Mouse (Mus musculus): Measurements from ENCODE around the gene Trp53i13.

The Trp53i13 gene

DNA sequence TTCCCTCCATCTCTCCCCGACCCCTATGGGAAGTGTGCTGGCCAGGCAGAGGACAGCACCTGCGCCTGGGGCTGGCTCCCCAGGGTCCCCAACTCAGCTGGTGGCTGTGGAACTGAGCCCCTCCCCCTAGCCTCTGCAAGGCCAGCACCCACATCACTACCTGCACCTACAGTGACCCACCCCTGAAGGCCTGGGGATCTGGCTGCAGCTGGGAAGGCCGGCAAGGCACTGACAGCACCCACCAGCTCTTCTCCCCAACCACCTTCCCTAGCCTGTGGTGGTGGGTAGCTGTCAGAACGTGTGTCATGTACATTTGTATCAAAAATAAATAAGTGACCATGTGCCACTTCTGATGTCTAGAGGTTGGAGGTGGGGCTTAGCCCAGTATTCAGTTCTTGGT lies 8.4 kb downstream of the Trp53i13 start:
- no peak for DNase-seq

DNA sequence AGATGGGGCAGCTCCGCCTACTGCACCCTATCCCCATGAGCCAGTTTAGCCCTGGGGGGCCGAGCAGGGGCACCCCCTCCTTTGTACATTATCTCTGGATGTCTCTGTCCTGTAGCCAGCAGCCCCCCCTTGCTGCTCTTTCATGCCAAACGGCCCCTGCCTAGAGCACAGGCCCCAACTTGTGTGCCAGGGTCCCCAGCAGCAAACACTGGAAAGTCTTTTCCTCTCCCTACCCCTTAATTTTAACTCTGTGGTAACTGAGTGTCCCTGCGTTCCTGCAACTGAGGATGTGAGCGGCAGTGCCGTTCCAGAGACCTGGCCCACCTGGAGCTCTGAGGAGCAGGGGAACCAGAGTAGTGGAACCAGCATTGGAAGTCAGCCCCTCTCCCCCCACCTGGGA lies 8.8 kb downstream of the Trp53i13 start:
- DNase-seq, result no peak

DNA sequence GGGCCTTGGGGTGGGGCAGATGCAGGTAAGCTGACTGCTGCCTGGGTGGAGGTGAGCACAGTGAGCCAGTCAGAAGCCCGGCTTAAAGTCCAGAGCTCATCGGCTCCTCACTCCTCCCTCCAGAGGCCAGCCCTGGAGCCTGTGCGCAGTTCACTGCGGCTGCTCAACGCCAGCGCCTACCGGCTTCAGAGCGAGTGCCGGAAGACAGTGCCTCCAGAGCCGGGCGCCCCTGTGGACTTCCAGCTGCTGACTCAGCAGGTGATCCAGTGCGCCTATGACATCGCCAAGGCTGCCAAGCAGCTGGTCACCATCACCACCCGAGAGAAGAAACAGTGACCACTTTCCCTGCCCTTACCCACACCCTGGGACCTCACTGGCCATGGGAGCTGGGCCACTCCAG lies 9.5 kb downstream of the Trp53i13 start:
- DNase-seq, result no peak

DNA sequence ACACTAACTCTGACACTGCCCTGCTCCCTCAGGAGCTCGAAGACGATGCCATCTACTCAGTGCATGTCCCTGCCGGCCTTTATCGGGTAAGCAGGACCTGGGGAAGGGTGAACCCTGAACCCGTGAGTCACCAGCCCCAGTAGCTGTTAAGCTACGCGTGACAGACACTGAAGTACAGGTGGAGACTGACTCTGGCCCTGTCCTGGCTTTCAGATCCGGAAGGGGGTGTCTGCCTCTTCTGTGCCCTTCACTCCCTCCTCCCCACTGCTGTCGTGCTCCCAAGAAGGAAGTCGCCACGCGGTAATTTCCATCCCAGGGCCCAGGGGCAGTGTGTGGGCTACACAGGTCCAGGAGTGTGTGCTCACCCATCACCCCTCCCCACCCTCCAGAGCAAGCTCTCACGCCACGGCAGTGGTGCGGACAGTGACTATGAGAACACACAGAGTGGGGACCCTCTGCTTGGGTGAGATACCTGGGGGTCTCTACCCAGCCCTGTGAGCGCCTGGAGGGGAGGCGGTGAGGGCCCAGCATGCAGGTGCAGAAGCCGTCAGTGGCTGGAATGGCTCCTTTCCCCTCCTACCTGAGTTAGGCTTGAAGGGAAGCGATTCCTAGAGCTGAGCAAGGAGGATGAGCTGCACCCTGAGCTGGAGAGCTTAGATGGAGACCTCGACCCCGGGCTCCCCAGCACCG lies 10.3 kb downstream of the Trp53i13 start:
- no peak for DNase-seq

DNA sequence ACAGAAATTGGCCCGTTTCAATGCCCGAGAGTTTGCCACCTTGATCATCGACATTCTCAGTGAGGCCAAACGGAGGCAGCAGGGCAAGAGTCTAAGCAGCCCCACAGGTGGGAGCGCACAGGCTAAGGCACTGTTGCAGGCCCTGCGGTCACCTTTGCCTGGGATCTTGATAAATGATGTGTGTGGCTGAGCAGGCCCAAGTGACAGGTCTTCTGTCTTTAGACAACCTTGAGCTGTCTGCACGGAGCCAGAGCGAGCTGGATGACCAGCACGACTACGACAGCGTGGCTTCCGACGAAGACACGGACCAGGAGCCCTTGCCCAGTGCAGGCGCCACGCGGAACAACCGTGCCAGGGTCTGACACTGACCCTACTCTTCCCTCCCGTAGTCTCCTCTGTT lies 11.4 kb downstream of the Trp53i13 start:
- DNase-seq, result no peak

DNA sequence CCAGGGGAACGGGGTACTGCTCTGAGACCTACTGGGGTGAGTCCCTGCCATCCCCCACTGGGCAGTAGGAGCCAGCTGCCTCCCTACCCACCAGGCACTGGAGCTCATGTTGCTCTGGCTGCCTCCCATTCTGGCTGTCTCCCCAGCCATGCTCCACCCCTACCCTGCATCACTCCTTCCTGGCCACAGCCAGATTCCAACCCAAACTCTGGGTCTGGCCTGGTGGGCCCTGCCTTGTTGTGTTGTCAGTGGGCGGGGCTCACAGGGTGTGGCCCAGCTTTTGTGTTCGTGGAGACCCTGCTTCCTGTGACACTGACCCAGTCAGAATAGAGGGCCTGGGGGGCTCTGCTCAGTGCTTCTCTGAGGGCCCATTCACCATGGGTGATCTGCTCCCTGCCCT lies 12.3 kb downstream of the Trp53i13 start:
- no peak for DNase-seq

DNA sequence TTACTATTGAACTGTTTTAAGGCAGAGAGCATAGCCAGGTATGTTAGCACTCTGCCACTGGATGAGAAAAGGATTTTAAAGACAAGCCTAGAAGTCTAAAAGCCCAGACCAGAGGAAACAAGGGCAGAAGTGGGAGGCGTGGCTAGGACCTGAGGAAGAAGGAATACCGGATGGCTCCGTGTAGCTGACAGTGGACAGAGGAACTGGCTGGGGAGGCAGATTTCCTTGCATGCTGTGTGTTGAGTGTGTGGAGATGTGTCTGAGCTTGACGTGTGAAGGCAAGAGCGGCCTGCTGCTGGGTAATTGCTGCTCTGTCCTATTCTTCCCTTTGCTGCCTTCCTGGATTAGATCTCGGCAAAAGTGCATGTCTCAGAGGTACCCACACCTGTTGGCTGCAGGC lies 13.3 kb downstream of the Trp53i13 start:
- DNase-seq, result no peak

DNA sequence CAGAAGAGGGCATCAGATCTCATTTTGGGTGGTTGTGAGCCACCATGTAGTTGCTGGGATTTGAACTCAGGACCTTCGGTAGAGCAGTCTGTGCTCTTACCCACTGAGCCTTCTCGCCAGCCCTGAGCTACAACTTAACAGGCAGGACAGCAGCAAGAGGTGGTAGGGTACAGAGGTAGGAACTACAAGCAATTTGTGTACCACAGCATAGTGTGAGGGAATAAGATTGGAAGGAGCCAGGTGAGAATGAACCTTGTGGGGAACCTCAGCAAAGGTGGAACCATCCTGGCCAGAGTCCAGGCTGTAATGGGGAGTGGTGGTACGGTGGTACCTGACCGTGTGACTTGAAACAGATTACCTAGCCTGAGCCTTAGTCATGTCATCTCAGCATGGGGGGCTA lies 13.8 kb downstream of the Trp53i13 start:
- no peak for DNase-seq

DNA sequence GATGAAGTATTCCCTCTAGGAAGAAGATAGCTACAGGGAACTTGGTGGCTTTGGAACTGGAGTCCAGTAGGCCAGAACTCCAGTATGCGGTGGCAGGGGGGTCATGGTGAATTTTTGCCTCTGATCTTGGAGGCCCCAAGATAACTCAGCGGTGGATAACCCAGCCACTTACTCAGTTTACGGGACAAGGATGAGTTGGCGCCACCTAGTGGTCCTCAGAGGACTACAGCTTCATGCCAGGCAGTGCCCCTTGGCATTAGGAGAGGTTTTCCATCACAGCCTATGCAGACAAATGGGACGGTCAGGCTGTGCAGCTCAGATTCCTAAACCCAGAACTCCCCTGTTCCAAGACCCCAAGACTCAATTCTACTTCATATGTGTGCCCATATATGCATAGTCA lies 14.4 kb downstream of the Trp53i13 start:
- peak; percentile 87 for DNase-seq

DNA sequence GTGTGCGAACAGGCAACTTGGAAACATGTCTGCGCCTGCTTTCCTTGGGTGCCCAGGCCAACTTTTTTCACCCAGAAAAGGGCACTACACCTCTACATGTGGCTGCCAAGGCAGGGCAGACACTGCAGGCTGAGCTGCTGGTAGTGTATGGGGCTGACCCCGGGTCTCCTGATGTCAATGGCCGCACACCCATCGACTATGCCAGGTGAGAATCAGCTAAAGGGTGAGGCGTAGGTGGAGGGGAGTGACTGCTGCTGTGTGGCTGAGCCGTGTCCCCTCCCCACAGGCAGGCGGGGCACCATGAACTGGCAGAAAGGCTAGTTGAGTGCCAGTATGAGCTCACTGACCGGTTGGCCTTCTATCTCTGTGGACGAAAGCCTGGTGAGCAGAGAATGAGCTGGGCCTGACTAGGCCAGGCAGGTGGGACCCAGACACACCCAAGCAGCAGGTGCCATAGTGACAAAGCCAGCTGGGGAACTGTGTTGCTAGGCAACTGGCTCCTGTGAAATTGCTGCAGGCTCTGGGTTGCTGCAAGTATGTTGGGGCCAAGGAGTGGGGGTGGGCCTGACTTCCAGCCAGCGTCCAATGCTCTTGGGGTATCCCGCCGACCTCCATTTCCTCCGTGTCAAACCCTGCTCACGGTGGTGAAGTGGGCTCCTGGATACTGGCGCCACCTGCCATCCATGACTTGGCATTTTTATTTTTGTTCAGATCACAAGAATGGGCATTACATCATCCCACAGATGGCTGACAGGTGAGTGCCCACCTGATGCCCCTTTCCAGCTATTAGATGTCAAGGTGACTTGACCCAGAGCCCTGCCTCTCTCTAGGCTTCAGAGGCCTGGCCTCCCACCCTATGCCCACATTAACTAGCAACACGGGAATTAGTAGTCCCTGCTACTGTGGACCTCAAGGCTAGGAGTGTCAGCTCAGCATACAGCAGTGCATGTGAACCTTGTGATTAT lies 15.1 kb downstream of the Trp53i13 start:
- peak; percentile 36 for DNase-seq

DNA sequence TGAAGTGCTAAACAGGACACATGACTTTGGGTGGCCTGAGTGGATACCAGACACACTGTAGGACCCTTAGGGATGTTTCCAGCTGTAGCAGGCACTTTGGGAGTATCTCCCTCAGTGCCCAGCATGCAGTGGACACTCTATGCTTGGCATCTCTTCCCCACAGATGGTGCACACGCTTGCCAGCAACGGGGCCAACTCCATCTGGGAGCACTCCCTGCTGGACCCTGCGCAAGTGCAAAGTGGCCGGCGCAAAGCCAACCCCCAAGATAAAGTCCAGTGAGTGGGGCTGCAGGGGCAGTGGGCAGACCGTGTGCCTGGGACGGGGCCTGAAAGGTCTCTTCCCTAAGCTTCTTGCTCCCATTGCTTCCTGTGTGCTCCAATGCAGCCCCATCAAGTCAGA lies 16.4 kb downstream of the Trp53i13 start:
- no peak for DNase-seq

DNA sequence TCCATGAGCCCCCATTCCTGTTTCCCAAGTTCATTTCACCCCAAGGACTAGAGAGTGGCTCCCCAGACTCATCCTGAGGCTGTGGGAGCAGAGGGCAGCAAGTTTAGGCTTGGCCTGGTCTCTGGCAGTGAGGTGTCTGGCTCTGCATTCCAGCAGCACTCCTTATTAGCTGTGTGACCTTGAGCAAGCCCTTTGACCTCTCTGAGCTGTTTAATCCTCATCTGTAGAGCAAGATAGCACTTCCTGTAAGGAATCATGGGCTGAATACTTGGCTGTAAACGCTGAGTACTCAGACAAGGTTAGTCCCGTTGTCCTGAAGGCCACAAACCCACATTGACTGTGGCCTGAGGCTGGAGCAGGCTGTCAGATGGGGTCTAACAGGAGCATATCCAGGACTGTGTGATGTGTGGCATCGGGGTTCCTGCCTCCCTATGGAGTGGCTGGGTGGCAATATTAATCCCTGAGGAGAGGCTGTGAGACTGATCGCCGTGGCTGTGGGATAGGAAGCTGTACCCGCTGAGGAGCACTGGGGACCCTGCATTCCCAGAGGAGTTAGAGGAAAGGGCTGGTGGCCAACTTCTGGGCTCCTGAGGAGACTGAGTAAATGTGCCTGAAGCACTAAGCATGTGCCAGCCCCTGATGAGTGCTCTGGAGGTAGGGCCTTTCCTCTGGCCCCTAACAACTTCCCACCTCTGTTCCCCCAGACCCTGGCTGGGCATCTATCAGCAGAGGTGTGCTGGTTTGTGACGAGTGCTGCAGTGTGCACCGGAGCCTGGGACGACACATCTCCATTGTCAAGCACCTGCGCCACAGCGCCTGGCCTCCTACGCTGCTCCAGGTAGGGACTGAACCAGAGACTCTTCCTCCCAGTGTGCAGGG lies 17.3 kb downstream of the Trp53i13 start:
- no peak for DNase-seq

DNA sequence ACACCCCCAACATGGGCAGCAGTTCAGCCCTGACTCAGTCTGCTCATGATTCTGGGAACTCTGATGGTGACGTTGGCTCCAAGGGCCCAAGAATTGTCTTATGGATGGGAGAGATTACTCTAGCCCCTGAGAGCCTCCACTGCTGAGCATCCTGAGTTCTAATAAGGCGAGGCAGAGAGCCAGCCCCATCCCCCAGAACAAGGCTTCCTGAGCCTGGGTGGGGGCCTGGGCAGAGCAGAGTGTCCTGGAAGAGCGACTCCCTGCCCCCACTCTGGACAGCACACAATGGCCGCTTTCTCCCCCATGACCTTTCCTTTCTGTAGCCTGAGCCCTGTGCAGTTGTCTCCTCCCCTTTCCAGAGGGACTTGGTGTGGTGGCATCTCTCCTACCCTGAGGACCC lies 17.9 kb downstream of the Trp53i13 start:
- DNase-seq, result peak; percentile 46

DNA sequence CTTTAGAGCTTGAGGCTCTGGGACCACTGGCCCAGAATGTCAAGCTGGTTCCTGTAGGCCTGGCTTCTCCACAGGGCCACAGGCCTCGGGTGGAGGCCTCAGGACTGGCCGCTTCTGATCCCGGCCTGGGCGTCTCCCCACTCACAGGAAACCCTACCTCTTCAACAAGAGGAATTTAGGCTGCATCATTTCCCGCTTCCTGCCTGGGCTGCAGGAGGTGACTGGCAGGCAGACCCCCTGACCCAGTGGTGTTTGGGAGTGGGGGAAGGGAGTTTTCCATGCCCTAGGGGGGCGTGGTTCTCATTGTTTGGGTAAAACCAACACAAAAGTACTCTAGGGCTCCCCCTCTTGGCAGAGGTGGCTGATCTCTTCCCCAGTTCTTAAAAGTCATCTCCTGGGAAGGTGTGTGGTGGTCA lies 18.4 kb downstream of the Trp53i13 start:
- DNase-seq, result peak; percentile 84

DNA sequence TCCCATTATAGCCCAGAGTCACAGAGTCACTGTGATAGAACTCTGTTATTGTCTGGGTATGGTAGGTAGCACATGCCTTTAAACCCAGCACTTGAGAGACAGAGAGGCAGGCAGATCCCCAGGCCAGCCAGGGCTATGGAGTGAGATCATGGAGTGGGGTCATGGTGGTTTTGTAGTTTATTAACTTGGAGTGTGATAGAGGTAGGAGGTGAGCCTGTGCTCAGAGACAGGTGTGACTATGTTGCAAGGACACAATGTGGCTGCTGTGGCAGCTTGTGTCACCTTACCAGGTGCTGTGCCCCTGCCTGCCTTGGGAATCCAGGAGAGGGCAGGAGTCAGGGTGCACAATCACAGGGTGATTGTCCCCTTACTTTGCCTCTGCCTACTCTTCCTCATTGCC lies 20.3 kb downstream of the Trp53i13 start:
- no peak for DNase-seq

DNA sequence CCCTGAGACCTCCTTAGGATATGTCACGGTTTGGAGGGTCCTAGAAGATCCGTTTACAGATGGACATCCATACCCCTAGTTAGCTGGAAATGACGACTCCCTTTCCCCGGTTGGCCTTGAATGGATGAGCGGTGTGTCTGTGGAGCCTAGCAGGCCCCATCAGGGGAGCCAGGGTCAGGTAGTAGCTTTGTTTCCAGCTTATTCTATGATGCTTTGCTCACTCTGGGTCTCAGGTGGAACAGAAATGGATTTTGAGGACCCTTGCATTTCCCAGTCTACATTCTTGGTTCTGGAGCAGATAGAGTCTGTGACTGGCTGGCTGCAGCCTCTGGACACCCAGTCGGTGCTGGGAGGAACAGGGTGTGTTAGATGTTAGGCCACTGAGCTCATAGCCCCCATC lies 21.0 kb downstream of the Trp53i13 start:
- DNase-seq, result no peak

DNA sequence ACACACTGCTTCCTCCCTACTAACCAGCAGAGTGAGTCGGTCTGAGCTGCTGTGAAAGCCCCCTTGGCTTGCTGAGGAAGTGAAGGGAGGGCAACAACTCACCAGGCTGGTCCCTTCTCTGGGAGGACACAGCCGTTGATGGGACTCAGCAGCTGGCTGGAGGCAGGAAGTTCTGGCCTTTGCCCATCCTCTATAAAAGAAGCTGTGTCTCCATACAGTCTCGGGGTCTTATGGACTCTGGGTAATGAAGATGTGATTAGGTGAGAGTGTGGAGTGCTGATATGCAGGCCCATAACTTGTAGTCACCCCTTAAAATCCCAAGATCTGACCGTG lies 21.5 kb downstream of the Trp53i13 start:
- DNase-seq, result no peak

DNA sequence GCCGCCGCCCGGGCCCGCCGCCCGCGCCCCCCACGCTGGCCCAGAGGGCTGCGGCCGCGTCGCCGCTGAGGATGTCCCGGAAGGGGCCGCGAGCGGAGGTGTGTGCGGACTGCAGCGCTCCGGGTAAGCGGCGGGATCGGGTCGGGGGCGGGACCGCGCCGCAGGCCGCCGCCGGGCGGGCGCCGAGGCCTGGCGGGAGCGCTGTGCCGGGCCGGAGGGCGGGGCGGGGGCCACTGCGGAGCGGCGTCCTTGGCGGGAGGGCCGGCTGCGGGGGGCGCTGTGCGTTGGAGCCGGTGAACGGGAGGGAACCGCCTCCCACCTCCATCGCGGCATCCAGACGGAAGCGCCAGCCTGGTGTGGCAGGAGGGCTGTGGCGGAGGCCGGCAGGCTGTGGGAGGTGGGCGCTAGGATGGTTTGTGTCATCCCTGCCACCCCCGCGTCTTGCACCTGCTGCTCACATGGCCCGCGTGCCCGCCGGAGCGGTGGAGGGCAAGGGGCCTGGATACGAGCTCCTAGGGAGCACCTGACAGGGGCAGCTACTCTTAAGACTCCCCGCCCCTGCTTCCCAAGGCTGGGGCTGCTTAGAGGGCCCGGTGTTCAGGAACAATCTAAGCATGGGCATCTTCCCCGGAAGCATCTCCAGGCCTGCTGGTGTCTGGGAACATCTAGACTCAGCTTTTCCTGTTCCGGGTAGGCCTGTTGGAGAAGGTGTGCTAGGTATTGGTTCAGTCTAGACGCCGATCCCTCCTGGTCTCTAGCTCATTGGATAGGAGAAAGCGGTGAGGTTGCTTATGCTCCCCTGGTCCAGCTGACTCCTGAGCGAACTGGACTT lies 22.1 kb downstream of the Trp53i13 start, which contains the start of gene Git1:
Git1 (plus strand) TSS at position 51 of the 832 bp plus-strand sequence.
- peak; percentile 60 for DNase-seq

DNA sequence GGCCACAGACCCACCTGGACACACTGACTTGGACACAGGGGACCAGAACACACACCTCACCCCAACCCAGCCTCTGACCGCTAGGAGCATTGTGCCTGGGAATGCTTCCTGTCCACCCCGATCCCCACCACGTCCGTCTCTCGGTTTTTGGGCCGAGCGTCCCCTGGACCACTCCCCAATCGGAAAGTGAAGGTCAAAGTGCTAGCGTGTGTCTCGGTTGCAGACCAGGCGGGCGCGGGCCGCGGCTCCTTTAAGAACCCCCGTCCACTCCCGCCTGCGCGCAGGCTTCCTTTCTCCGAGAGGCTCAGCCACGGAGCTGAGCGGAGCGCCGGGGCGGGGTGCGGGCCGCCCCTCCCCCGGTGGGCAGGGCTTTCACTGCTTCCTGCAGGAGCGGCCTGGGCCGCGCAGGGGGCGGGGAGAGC lies 22.9 kb downstream of the Trp53i13 start:
- peak; percentile 96 for DNase-seq

DNA sequence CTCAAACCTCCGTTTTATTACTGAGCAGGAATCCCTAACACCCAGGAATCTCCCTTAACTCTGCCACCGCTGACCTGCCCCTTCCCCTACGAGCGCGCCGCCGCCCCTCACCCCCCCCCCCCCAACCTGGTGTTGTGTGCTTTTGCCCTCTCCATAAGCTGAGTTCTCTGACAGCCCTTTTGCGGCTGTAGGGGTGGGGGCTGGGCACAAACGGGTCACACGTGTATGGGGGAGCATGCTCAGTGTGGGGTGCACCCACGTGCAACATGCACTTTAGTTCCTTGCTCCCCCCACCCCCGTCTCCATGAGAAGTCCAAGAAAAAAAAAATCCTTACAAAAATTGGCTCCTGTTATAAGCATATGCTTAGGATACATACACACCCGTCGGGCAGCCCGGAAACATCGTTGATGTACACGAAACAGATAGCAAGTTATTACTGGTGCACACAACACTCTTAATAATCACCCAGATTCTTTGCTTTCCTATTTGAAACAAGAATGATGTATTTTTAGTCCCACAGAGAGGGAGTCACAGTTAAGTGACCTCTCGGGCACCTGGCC lies 23.4 kb downstream of the Trp53i13 start:
- DNase-seq, result peak; percentile 33

DNA sequence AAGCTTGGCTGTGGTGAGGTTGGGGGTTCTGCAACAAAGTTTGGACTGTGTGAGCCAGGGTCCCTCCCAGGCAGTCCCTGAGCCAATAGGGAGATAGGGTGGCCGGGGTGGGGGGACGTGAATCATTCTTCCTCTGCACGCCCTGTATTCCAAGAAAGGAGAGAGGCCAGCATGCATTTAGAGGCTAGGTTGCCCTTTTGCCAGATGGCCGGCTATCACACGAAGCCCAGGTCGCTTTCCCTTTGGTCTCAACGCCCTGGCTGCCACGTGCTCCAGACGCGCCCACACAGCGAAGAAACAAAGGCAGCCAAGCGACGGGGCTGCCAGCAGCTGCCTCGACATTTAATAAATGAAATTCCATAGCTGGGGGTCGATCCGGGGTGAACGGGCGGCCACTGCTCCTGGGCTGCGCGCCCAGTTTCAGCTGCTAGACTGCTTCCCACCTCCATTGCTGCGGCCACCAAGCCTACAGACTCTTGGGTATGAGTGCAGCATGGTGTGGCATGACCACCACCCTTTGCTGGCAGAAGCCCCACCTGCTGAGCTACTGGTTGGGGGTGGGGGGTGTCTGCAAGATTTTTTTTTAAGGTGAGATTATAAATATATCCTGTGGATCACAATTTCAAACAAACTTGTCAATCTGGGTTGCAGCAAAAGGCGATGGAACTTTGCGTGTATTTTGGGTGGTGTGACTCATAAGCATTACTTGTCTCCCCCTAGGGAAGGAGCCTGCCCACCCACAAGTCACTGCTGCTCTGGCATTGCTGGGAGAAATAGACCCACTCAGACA lies 24.1 kb downstream of the Trp53i13 start:
- DNase-seq, result peak; percentile 85
